Mouse (Mus musculus) CH12.LX (cell line): ENCODE results near the gene Olfr1340. TPM values are rescaled to one million over a fixed set of nuclear protein-coding genes. Genes with fewer than 3 reads are reported as not detected.

Experiments
- DNase-seq: peaks from one replicate; pipeline ENCODE4 v3.0.0-alpha.2; 2013; ENCODE audit errors: extremely low read depth
- H3K27ac ChIP-seq: 2 replicates; pipeline ENCODE4 v1.5.1; 2012; ENCODE audit warnings: low read depth, mild to moderate bottlenecking, control low read depth, moderate library complexity; ENCODE audit not compliant: insufficient read depth
- H3K27me3 ChIP-seq: replicated peaks from 2 replicates; pipeline ENCODE3; 2012; ENCODE audit warnings: inconsistent platforms
- H3K36me3 ChIP-seq, 2 experiments: replicated peaks in 1 of 2; 2 replicates each; pipeline versions ENCODE3 to v1.6.1; 2012; ENCODE audit warnings: inconsistent platforms in 1 of 2, low read length in 1 of 2, mild to moderate bottlenecking in 1 of 2, mixed read lengths in 1 of 2, moderate library complexity in 1 of 2; ENCODE audit not compliant: control insufficient read depth in 1 of 2, insufficient read depth in 1 of 2
- H3K4me1 ChIP-seq, 2 experiments: 2 replicates each; pipeline ENCODE4 v1.6.1; 2012; ENCODE audit warnings: inconsistent platforms in 1 of 2, moderate library complexity in 1 of 2; ENCODE audit not compliant: insufficient read depth in 2 of 2, control insufficient read depth in 1 of 2
- H3K4me2 ChIP-seq: 2 replicates; pipeline ENCODE4 v1.6.1; 2012; ENCODE audit warnings: low read depth, mild to moderate bottlenecking, control low read depth; ENCODE audit not compliant: poor library complexity, insufficient read depth, severe bottlenecking
- H3K4me3 ChIP-seq, 3 experiments: fragments of 150-350 bp in 1 of 3; sonication (generic) in 1 of 3; replicated peaks in 1 of 3; 2 replicates each; pipeline versions ENCODE3 to v1.5.1; 2011 to 2012; ENCODE audit warnings: low read depth in 2 of 3, low read length in 2 of 3, mild to moderate bottlenecking in 2 of 3, moderate library complexity in 2 of 3, control low read depth in 1 of 3, improper control_type of control experiment in 1 of 3, inconsistent platforms in 1 of 3, mixed read lengths in 1 of 3; ENCODE audit not compliant: poor library complexity in 1 of 3
- H3K79me2 ChIP-seq: replicated peaks from 2 replicates; pipeline ENCODE4 v1.6.1; 2012; ENCODE audit warnings: mild to moderate bottlenecking, moderate library complexity; ENCODE audit not compliant: control insufficient read depth, poor library complexity, insufficient read depth, severe bottlenecking; ENCODE audit errors: extremely low read depth
- H3K9ac ChIP-seq: 2 replicates; pipeline ENCODE4 v1.6.1; 2012; ENCODE audit warnings: low read depth, mild to moderate bottlenecking, control low read depth, moderate library complexity; ENCODE audit not compliant: insufficient read depth
- H3K9me3 ChIP-seq: replicated peaks from 2 replicates; pipeline ENCODE3; 2012; ENCODE audit warnings: low read length, inconsistent platforms, mixed read lengths
- CHD1 ChIP-seq: IDR thresholded peaks from 2 replicates; pipeline ENCODE4 v1.6.1; 2012; ENCODE audit warnings: low read depth, low read length, improper control_type of control experiment, inconsistent platforms
- CHD2 ChIP-seq: IDR thresholded peaks from 2 replicates; pipeline ENCODE4 v1.6.1; 2011; ENCODE audit warnings: low read length, improper control_type of control experiment
- ETS1 ChIP-seq: conservative IDR thresholded peaks from 2 replicates; pipeline ENCODE4 v1.6.1; 2012; ENCODE audit warnings: low read depth, mild to moderate bottlenecking, inconsistent platforms, low read length, improper control_type of control experiment, moderate library complexity
- GABPA ChIP-seq: IDR thresholded peaks from 2 replicates; pipeline ENCODE4 v1.6.1; 2012; ENCODE audit warnings: low read depth, low read length, improper control_type of control experiment, inconsistent platforms; ENCODE audit not compliant: insufficient replicate concordance
- IRF4 ChIP-seq: IDR thresholded peaks from 2 replicates; pipeline ENCODE4 v1.6.1; 2014; ENCODE audit warnings: low read depth, mild to moderate bottlenecking, inconsistent platforms, low read length, improper control_type of control experiment
- JUN ChIP-seq: IDR thresholded peaks from 2 replicates; pipeline ENCODE4 v1.6.1; 2011; ENCODE audit warnings: low read depth, mild to moderate bottlenecking, low read length, improper control_type of control experiment, moderate library complexity; ENCODE audit not compliant: insufficient read depth
- MAFK ChIP-seq: IDR thresholded peaks from 2 replicates; pipeline ENCODE4 v1.6.1; 2011; ENCODE audit warnings: low read length, improper control_type of control experiment; ENCODE audit not compliant: insufficient replicate concordance
- MEF2A ChIP-seq: IDR thresholded peaks from 2 replicates; pipeline ENCODE4 v1.6.1; 2014; ENCODE audit warnings: low read depth, mild to moderate bottlenecking, inconsistent platforms, low read length, improper control_type of control experiment, borderline replicate concordance
- NELFE ChIP-seq: IDR thresholded peaks from 2 replicates; pipeline ENCODE4 v1.6.1; 2011; ENCODE audit warnings: low read depth, low read length, improper control_type of control experiment
- PAX5 ChIP-seq: IDR thresholded peaks from 2 replicates; pipeline ENCODE4 v1.6.1; 2012; ENCODE audit warnings: low read length, inconsistent platforms, mixed read lengths
- POLR2A ChIP-seq: IDR thresholded peaks from 2 replicates; pipeline ENCODE4 v1.6.1; 2011; ENCODE audit warnings: low read depth, mild to moderate bottlenecking, improper control_type of control experiment, low read length
- RAD21 ChIP-seq: IDR thresholded peaks from 2 replicates; pipeline ENCODE4 v1.6.1; 2011; ENCODE audit warnings: low read depth, mild to moderate bottlenecking, low read length, improper control_type of control experiment, moderate library complexity
- RCOR1 ChIP-seq: conservative IDR thresholded peaks from 2 replicates; pipeline ENCODE4 v1.6.1; 2012; ENCODE audit warnings: low read depth, mild to moderate bottlenecking, inconsistent platforms, low read length, improper control_type of control experiment
- SIN3A ChIP-seq: IDR thresholded peaks from 2 replicates; pipeline ENCODE4 v1.6.1; 2012; ENCODE audit warnings: low read length, improper control_type of control experiment, inconsistent platforms
- TCF12 ChIP-seq: IDR thresholded peaks from 2 replicates; pipeline ENCODE4 v1.6.1; 2014; ENCODE audit warnings: low read depth, mild to moderate bottlenecking, inconsistent platforms, low read length, improper control_type of control experiment
- USF2 ChIP-seq: conservative IDR thresholded peaks from 2 replicates; pipeline ENCODE4 v1.6.1; 2011; ENCODE audit warnings: low read depth, low read length, improper control_type of control experiment
- ZKSCAN1 ChIP-seq: IDR thresholded peaks from 2 replicates; pipeline ENCODE4 v1.6.1; 2012; ENCODE audit warnings: low read depth, inconsistent platforms, low read length, improper control_type of control experiment, borderline replicate concordance
- ZNF384 ChIP-seq: IDR thresholded peaks from 2 replicates; pipeline ENCODE4 v1.6.1; 2012; ENCODE audit warnings: low read depth, low read length, improper control_type of control experiment, inconsistent platforms
- dilution Hi-C: fragments of 300-500 bp; cut with MboI; formaldehyde crosslinking; loops from 2 replicates; pipeline ENCODE4 v1.14.3; 2020; ENCODE audit warnings: low sequenced_read_pairs; ENCODE audit not compliant: extremely low pct_unique_long_range_greater_than_20kb, extremely low pct_ligation_motif_present
- in situ Hi-C: fragments of 300-500 bp; cut with MboI; formaldehyde crosslinking; loops from 3 replicates; pipeline ENCODE4 v1.14.3; 2019; ENCODE audit warnings: low sequenced_read_pairs, low pct_ligation_motif_present, low pct_unique_long_range_greater_than_20kb, mixed read lengths
- polyA plus RNA-seq: library from polyadenylated mRNA; unstranded; fragments of >175 nt; gene quantifications from 2 replicates; pipeline ENCODE4 v1.2.1, GENCODE M21; 2012; ENCODE audit warnings: low read depth; ENCODE audit not compliant: insufficient read length
- total RNA-seq, 2 experiments: library from RNA; depleted of rRNA; stranded (reverse); fragments of 300-350 nt in 1 of 2; fragments of >200 nt in 1 of 2; gene quantifications; 2 replicates each; pipeline ENCODE4 v1.2.3; 2012 to 2014

Olfr1340 gene
- total and polyA plus RNA-seq, 3 experiments: not detected

GRCm38 (mm10) chr4:118703223-118703622, 16.7 kb upstream of the Olfr1340 start, which contains the start of gene Olfr1341:
Gene Olfr1341 (plus strand): TSS chr4:118703523.
- no peaks in the 10 kb centered on the region for H3K79me2 ChIP-seq
- in situ Hi-C loops (no loop called here), dilution Hi-C loops (no loop called here)
- no peak for TF ChIP-seq TCF12
- TF ChIP-seq GABPA: no peak
- TF ChIP-seq RAD21: no peak
- TF ChIP-seq PAX5: no peak
- no peak for TF ChIP-seq USF2
- TF ChIP-seq CHD2: no peak
- TF ChIP-seq RCOR1: no peak
- no peak for TF ChIP-seq MEF2A
- no peak for TF ChIP-seq NELFE
- no peak for TF ChIP-seq CHD1
- no peak for TF ChIP-seq ZKSCAN1
- no peak for TF ChIP-seq IRF4
- TF ChIP-seq SIN3A: no peak
- TF ChIP-seq, all 38 proteins: peak for 0
- Histone ChIP-seq H3K9me3 (no peaks in the 10 kb centered on the region), H3K27ac (no peak within 1 kb of the TSS), H3K9ac (no peak within 1 kb of the TSS), H3K4me1 (no peaks in the 10 kb centered on the region), H3K4me2 (no peak within 1 kb of the TSS), H3K36me3 (no peaks in the 10 kb centered on the region), H3K27me3 (peaks cover 73% of the 10 kb centered on the region), H3K4me3 (no peak within 1 kb of the TSS)
- DNase-seq: no peak

DNA sequence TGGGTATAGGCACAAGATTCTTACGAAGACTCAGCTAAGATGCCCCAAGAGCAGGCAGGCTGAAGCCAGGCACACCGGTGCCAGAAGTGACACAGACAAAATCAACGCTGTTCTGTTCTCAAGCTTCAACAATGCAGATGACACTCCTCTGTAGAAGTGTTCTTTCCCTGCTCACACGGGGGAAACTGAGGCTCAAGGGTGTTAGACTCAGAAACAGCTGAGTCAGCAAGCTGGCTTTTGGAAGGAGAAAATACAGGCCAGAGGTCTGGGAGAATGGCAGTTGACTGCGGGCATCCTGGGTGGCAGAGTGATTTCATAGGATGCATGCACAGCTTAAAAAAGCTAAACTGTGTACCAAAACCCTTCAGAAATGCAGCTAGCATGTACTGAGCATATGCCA, 11.9 kb upstream of the Olfr1340 start:
- no peak overlapping the region for H3K9ac ChIP-seq
- H3K4me2 ChIP-seq: no peak overlapping the region
- no peak overlapping the region for H3K4me3 ChIP-seq
- in situ Hi-C loops (no loop called here), dilution Hi-C loops (no loop called here)
- no peak for DNase-seq
- H3K36me3 ChIP-seq: no peaks in the 10 kb centered on the region
- no peak overlapping the region for H3K27ac ChIP-seq
- peaks cover 4% of the 10 kb centered on the region for H3K9me3 ChIP-seq
- peaks cover 72% of the 10 kb centered on the region for H3K27me3 ChIP-seq
- H3K4me1 ChIP-seq: no peaks in the 10 kb centered on the region
- no peaks in the 10 kb centered on the region for H3K79me2 ChIP-seq
- TF ChIP-seq JUN (no peak), POLR2A (no peak), CHD1 (no peak), ZNF384 (no peak), ETS1 (no peak), MAFK (peak; percentile 89)
- TF ChIP-seq, all 38 proteins: peak for 1
